Mouse (Mus musculus): ENCODE measurements around the gene Uevld. TPM values are rescaled to one million over a fixed set of nuclear protein-coding genes. Genes with fewer than 3 reads are reported as not detected.
A peak's percentile ranks its signal among the peaks of the same experiment; 100 is the strongest.
"Not testable (repeated sequence)": the region's sequence is repeated elsewhere in the genome, so short reads cannot be mapped to it uniquely, and the experiment has no call there.

Uevld gene
- polyA plus RNA-seq, 1 experiment from 2014 or later = 14.9 TPM

DNA sequence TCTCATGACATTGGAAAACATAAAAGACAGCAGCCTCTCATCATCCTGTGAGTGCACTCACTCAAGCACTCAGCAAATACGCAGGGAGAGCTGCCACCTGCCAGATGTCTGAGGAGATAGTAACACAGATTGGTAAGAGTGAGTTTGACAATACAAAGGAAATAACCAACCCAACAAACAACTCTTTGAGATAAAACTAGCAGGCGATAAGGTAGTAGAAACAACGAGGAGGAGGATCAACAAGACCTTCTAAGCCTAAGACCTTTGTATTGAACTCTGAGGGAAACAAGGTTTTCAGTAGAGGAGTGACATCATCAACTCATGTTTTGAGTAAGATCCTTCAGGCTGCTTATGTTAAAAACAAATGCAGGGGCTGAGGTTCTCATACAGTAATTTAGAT is 59.0 kb downstream of the Uevld start:
- peaks cover 87% of the 10 kb centered on the region for H3K36me3 ChIP-seq (ENCODE audit: insufficient read depth)
- no peak overlapping the region for H3K9ac ChIP-seq
- no peak for TF ChIP-seq CTCF (IDR thresholded peaks at IDR 0.05; ENCODE audit: low read depth)
- no peaks in the 10 kb centered on the region for H3K27me3 ChIP-seq (ENCODE audit: insufficient read depth, low read length)
- 72% methylated on average over 3 of the region's 3 CpGs for WGBS
- no peak for DNase-seq
- no peak overlapping the region for H3K4me3 ChIP-seq (ENCODE audit: low read depth, low read length)
- H3K9me3 ChIP-seq (ENCODE audit: low read depth, low read length) = no peaks in the 10 kb centered on the region
- ATAC-seq (ENCODE audit: insufficient read depth) = no peak
- no peak overlapping the region for H3K27ac ChIP-seq (ENCODE audit: low read depth)
- no peaks in the 10 kb centered on the region for H3K4me1 ChIP-seq (ENCODE audit: insufficient read depth)
- no peak overlapping the region for H3K4me2 ChIP-seq

DNA sequence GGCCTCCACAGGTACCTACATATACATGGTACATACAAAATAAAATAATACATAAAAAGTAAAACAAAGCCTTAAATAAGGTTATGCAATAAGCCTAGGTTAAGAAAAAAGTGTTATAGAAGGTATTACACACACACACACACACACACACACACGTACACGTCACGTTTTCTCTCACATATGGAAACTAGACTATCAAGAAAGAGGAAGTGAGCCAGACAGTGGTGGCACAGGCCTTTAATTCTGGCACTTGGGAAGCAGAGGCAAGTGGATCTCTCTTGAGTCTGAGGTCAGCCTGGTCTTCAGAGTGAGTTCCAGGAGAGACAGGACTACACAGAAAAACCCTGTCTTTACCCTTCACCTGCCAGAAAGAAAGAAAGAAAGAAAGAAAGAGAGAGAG is 62.8 kb downstream of the Uevld start:
- Histone ChIP-seq H3K36me3 (ENCODE audit: insufficient read depth) (peaks cover 92% of the 10 kb centered on the region), H3K4me1 (ENCODE audit: insufficient read depth) (no peaks in the 10 kb centered on the region), H3K27me3 (ENCODE audit: insufficient read depth, low read length) (no peaks in the 10 kb centered on the region), H3K4me2 (no peak overlapping the region), H3K27ac (ENCODE audit: low read depth) (no peak overlapping the region), H3K4me3 (ENCODE audit: low read depth, low read length) (no peak overlapping the region), H3K9me3 (ENCODE audit: low read depth, low read length) (no peaks in the 10 kb centered on the region), H3K9ac (no peak overlapping the region)
- no peak for DNase-seq
- ATAC-seq (ENCODE audit: insufficient read depth) = no peak
- WGBS = 82% methylated on average over 3 of the region's 3 CpGs
- no peak for TF ChIP-seq CTCF (IDR thresholded peaks at IDR 0.05; ENCODE audit: low read depth)

DNA sequence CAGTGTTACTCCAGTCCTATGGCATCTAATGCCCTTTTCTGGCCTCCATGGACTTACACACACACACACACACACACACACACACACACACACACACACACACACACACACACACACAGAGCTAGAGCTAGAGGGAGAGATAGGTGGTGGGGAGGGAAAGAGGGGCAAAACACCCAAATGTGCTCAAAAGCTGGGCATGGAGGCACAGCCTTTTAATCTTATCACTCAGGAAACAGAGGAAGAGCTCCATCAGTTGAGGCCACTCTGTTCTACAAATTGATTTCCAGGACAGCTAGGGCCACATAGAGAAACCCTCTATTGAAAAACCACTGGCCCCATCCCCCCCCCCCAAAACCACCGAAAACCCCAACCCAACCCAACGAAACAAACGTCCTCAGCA is 75.0 kb downstream of the Uevld start:
- Histone ChIP-seq H3K4me2 (no peak overlapping the region), H3K4me3 (ENCODE audit: low read depth, low read length) (no peak overlapping the region), H3K36me3 (ENCODE audit: insufficient read depth) (peaks cover 38% of the 10 kb centered on the region), H3K9ac (no peak overlapping the region), H3K27ac (ENCODE audit: low read depth) (no peak overlapping the region), H3K9me3 (ENCODE audit: low read depth, low read length) (no peaks in the 10 kb centered on the region), H3K4me1 (ENCODE audit: insufficient read depth) (no peaks in the 10 kb centered on the region), H3K27me3 (ENCODE audit: insufficient read depth, low read length) (no peaks in the 10 kb centered on the region)
- no peak for ATAC-seq (ENCODE audit: insufficient read depth)
- no peak for TF ChIP-seq CTCF (IDR thresholded peaks at IDR 0.05; ENCODE audit: low read depth)
- WGBS = 83% methylated on average over 3 of the region's 3 CpGs
- no peak for DNase-seq

GRCm38 (mm10) chr7:46881941-46882340 is 76.4 kb downstream of the Uevld start:
- WGBS = 71% methylated on average over 7 of the region's 8 CpGs
- not testable (repeated sequence) for H3K4me3 ChIP-seq (ENCODE audit: low read depth, low read length); H3K9me3 ChIP-seq (ENCODE audit: low read depth, low read length); H3K4me1 ChIP-seq (ENCODE audit: insufficient read depth); H3K4me2 ChIP-seq; H3K9ac ChIP-seq; ATAC-seq (ENCODE audit: insufficient read depth); H3K27ac ChIP-seq (ENCODE audit: low read depth); DNase-seq; H3K27me3 ChIP-seq (ENCODE audit: insufficient read depth, low read length)
- peaks cover 24% of the 10 kb centered on the region for H3K36me3 ChIP-seq (ENCODE audit: insufficient read depth)

DNA sequence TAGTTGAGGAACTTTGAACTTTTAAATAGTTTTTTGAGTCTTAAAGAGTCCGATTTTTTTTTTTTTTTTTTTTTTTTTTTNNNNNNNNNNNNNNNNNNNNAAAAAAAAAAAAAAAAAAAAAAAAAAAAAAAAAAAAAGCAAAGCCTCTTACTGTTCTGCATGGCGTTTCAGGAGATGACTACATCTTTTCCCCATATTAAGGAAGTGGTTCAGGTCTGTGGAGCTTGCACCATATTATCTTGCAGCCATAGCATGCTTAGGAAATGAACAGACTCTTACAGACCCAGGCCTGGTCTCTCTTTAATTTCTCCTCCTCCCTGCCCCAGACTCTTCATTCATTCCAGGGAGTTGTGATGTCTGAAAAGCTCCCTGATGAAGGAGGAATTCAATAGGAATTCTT is 77.3 kb downstream of the Uevld start:
- DNase-seq (no peak), ATAC-seq (ENCODE audit: insufficient read depth) (no peak)
- Histone ChIP-seq H3K36me3 (ENCODE audit: insufficient read depth) (peaks cover 15% of the 10 kb centered on the region), H3K4me1 (ENCODE audit: insufficient read depth) (no peaks in the 10 kb centered on the region), H3K9me3 (ENCODE audit: low read depth, low read length) (no peaks in the 10 kb centered on the region), H3K4me3 (ENCODE audit: low read depth, low read length) (no peak overlapping the region), H3K4me2 (no peak overlapping the region), H3K9ac (no peak overlapping the region), H3K27ac (ENCODE audit: low read depth) (no peak overlapping the region), H3K27me3 (ENCODE audit: insufficient read depth, low read length) (no peaks in the 10 kb centered on the region)
- no peak for TF ChIP-seq CTCF (IDR thresholded peaks at IDR 0.05; ENCODE audit: low read depth)
- 89% methylated on average over 2 of the region's 2 CpGs for WGBS

DNA sequence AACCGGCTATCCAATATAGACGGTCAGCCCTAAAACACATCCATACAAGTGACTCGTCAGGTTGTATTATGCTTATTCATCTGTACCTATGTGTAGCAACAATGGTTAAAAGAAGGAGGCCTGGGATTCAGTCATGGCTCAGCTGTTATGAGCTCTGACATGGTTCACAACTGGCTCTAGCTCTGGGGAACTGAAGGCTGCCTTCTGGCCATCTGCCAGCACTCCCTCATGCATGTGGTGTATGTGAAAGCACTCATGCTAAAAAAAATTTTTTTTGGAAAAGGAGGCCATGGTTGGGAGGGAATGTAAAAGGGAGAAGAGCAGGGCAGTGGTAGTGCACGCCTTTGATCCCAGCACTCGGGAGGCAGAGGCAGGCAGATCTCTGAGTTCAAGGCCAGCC is 78.5 kb downstream of the Uevld start:
- no peak overlapping the region for H3K4me2 ChIP-seq
- no peak for ATAC-seq (ENCODE audit: insufficient read depth)
- peak; percentile 37 for DNase-seq
- H3K9me3 ChIP-seq (ENCODE audit: low read depth, low read length) = no peaks in the 10 kb centered on the region
- no peak overlapping the region for H3K4me3 ChIP-seq (ENCODE audit: low read depth, low read length)
- no peaks in the 10 kb centered on the region for H3K4me1 ChIP-seq (ENCODE audit: insufficient read depth)
- H3K27me3 ChIP-seq (ENCODE audit: insufficient read depth, low read length) = no peaks in the 10 kb centered on the region
- 85% methylated on average over 5 of the region's 5 CpGs for WGBS
- H3K9ac ChIP-seq = no peak overlapping the region
- H3K36me3 ChIP-seq (ENCODE audit: insufficient read depth) = peaks cover 8% of the 10 kb centered on the region; the same call in 1 of the 2 replicates
- no peak for TF ChIP-seq CTCF (IDR thresholded peaks at IDR 0.05; ENCODE audit: low read depth)
- no peak overlapping the region for H3K27ac ChIP-seq (ENCODE audit: low read depth)

DNA sequence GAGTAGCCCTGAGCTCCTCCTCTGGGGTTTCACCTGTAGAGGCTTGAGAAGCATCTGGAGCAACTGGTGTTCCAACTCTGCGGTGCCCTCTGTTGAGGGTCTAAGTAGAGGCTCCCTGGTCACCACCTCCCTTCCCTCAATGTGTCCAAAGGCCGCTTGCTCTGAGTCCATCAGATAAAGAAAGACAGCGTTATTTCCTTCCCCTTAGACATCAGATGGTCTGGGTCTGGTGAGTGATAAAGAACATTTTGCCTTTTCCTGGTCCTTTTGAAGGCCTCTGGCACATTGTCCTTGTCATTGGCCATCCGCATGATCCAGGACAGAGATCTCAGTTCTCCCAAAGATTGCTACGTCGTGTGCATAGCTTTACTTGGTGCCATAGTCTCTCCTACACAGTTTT is 81.1 kb downstream of the Uevld start:
- TF ChIP-seq CTCF (IDR thresholded peaks at IDR 0.05; ENCODE audit: low read depth) = no peak
- Histone ChIP-seq H3K27ac (ENCODE audit: low read depth) (no peak overlapping the region), H3K4me3 (ENCODE audit: low read depth, low read length) (no peak overlapping the region), H3K4me1 (ENCODE audit: insufficient read depth) (no peaks in the 10 kb centered on the region), H3K36me3 (ENCODE audit: insufficient read depth) (no peaks in the 10 kb centered on the region), H3K4me2 (no peak overlapping the region), H3K9ac (no peak overlapping the region), H3K27me3 (ENCODE audit: insufficient read depth, low read length) (no peaks in the 10 kb centered on the region), H3K9me3 (ENCODE audit: low read depth, low read length) (no peaks in the 10 kb centered on the region)
- ATAC-seq (ENCODE audit: insufficient read depth) (no peak), DNase-seq (no peak)
- 81% methylated on average over 6 of the region's 6 CpGs for WGBS

- no peaks in the 10 kb centered on the region for H3K9me3 ChIP-seq (ENCODE audit: low read depth, low read length)
- no peaks in the 10 kb centered on the region for H3K27me3 ChIP-seq (ENCODE audit: insufficient read depth, low read length)
- ATAC-seq (ENCODE audit: insufficient read depth) = no peak
- H3K4me3 ChIP-seq (ENCODE audit: low read depth, low read length) = no peak overlapping the region
- no peak for DNase-seq
- H3K27ac ChIP-seq (ENCODE audit: low read depth) = no peak overlapping the region
- 55% methylated on average over 4 of the region's 4 CpGs for WGBS
- no peak for TF ChIP-seq CTCF (IDR thresholded peaks at IDR 0.05; ENCODE audit: low read depth)
- no peak overlapping the region for H3K4me2 ChIP-seq
- no peaks in the 10 kb centered on the region for H3K36me3 ChIP-seq (ENCODE audit: insufficient read depth)
- no peak overlapping the region for H3K9ac ChIP-seq
- no peaks in the 10 kb centered on the region for H3K4me1 ChIP-seq (ENCODE audit: insufficient read depth)
Observed at GRCm38 (mm10) chr7:46876841-46877240, 81.5 kb downstream of the Uevld start.

Other genes starting within 250 kb of the Uevld start
- 35.8 and 38.6 TPM in 2 replicates for gene Saal1, start 247.8 kb downstream of the Uevld start, polyA plus RNA-seq (2014; fragmentation: Nextera tagmentation; extraction: Ambion mirVana)
- 0.08 TPM in 1 of 2 replicates, not detected in the other for gene Saa3, start 242.8 kb downstream of the Uevld start, polyA plus RNA-seq (2014; fragmentation: Nextera tagmentation; extraction: Ambion mirVana)
- not detected in 2 replicates for gene Saa4, start 225.9 kb downstream of the Uevld start, polyA plus RNA-seq (2014; fragmentation: Nextera tagmentation; extraction: Ambion mirVana)
- not detected in 2 replicates for gene Saa1, start 215.5 kb downstream of the Uevld start, polyA plus RNA-seq (2014; fragmentation: Nextera tagmentation; extraction: Ambion mirVana)
- not detected in 2 replicates for gene Saa2, start 206.7 kb downstream of the Uevld start, polyA plus RNA-seq (2014; fragmentation: Nextera tagmentation; extraction: Ambion mirVana)
- 19.2 and 24.5 TPM in 2 replicates for gene Hps5, start 162.5 kb downstream of the Uevld start, polyA plus RNA-seq (2014; fragmentation: Nextera tagmentation; extraction: Ambion mirVana)
- gene Gtf2h1, start 162.4 kb downstream of the Uevld start, polyA plus RNA-seq (2014; fragmentation: Nextera tagmentation; extraction: Ambion mirVana) = 41.7 and 47.1 TPM in 2 replicates
- gene Ldha, start 117.1 kb downstream of the Uevld start, polyA plus RNA-seq (2014; fragmentation: Nextera tagmentation; extraction: Ambion mirVana) = 1,903 and 1,950 TPM in 2 replicates
- 0.13 TPM in 1 of 2 replicates, not detected in the other for gene Ldhc, start 97.3 kb downstream of the Uevld start, polyA plus RNA-seq (2014; fragmentation: Nextera tagmentation; extraction: Ambion mirVana)
- 176 and 180 TPM in 2 replicates for gene Tsg101, start 38.6 kb downstream of the Uevld start, polyA plus RNA-seq (2014; fragmentation: Nextera tagmentation; extraction: Ambion mirVana)
- not detected in 2 replicates for gene Gm9999, start 25.1 kb upstream of the Uevld start, polyA plus RNA-seq (2014; fragmentation: Nextera tagmentation; extraction: Ambion mirVana)
- 23.6 and 23.8 TPM in 2 replicates for gene Spty2d1, start 49.9 kb upstream of the Uevld start, polyA plus RNA-seq (2014; fragmentation: Nextera tagmentation; extraction: Ambion mirVana)
- gene Tmem86a, start 92.1 kb upstream of the Uevld start, polyA plus RNA-seq (2014; fragmentation: Nextera tagmentation; extraction: Ambion mirVana) = 31.9 and 32.1 TPM in 2 replicates
- 6.9 and 7.0 TPM in 2 replicates for gene Ptpn5, start 175.2 kb upstream of the Uevld start, polyA plus RNA-seq (2014; fragmentation: Nextera tagmentation; extraction: Ambion mirVana)
- not detected in 2 replicates for gene Mrgpra6, start 246.4 kb upstream of the Uevld start, polyA plus RNA-seq (2014; fragmentation: Nextera tagmentation; extraction: Ambion mirVana)

Data from lung, embryonic 14.5 days (tissue).